Mouse (Mus musculus) small intestine, adult 2 months (tissue): ENCODE measurements at regions not wholly inside any gene's neighbourhood (a gene's known extent, or its start where the extent isn't known, plus 50 kb on each side); places are given as distances from the start of the nearest gene placed in this dataset.

Source experiments
- H3K27ac ChIP-seq: fragments of 200-500 bp; 2 replicates; pipeline ENCODE4 v1.5.1; 2012; ENCODE audit warnings: low read depth, low read length, control low read depth, inconsistent platforms; ENCODE audit not compliant: insufficient read depth
- H3K27me3 ChIP-seq: fragments of 200-500 bp; 2 replicates; pipeline ENCODE4 v1.6.1; 2012; ENCODE audit warnings: mild to moderate bottlenecking, moderate library complexity, low read length, inconsistent platforms; ENCODE audit not compliant: control insufficient read depth, insufficient read depth
- H3K36me3 ChIP-seq: fragments of 200-500 bp; 2 replicates; pipeline ENCODE4 v1.6.1; 2012; ENCODE audit warnings: mild to moderate bottlenecking, low read length, control low read depth, inconsistent platforms; ENCODE audit not compliant: control insufficient read depth, insufficient read depth
- H3K4me1 ChIP-seq: fragments of 200-500 bp; 2 replicates; pipeline ENCODE4 v1.6.1; 2012; ENCODE audit warnings: low read length, inconsistent platforms, mixed read lengths; ENCODE audit not compliant: control insufficient read depth, insufficient read depth, insufficient read length
- H3K4me3 ChIP-seq: fragments of 200-500 bp; 2 replicates; pipeline ENCODE4 v1.5.1; 2012; ENCODE audit warnings: low read depth, mild to moderate bottlenecking, control low read depth, inconsistent platforms, low read length, moderate library complexity
- CTCF ChIP-seq: fragments of 200-500 bp; IDR thresholded peaks from 2 replicates; pipeline ENCODE4 v1.5.1; 2012; ENCODE audit warnings: low read depth, mild to moderate bottlenecking, control low read depth, inconsistent platforms, low read length, moderate library complexity, mixed read lengths; ENCODE audit not compliant: insufficient replicate concordance, insufficient read length; ENCODE audit errors: extremely low read depth
- POLR2A ChIP-seq: fragments of 200-500 bp; IDR thresholded peaks from 2 replicates; pipeline ENCODE4 v1.6.1; 2012; ENCODE audit warnings: low read depth, mild to moderate bottlenecking, control low read depth, inconsistent platforms, low read length, moderate library complexity
- WGBS: fragments of 180-500 bp; shearing (Covaris S2); methylation state at CpG from one replicate; pipeline ENCODE4 v1.1.7; 2018; 5-methylcytosine and 5-hydroxymethylcytosine counted together

GRCm38 (mm10) chr11:89185862-89186261, 112.2 kb downstream of the Gm525 start:
- 28% methylated on average over 6 of the region's 6 CpGs for WGBS
- Histone ChIP-seq H3K27me3 (no peaks in the 10 kb centered on the region), H3K27ac (no peak overlapping the region), H3K4me1 (no peaks in the 10 kb centered on the region), H3K4me3 (no peak overlapping the region), H3K36me3 (no peaks in the 10 kb centered on the region)
- no peak for TF ChIP-seq CTCF
- no peak for TF ChIP-seq POLR2A

- no peaks in the 10 kb centered on the region for H3K4me1 ChIP-seq
- 83% methylated on average over 5 of the region's 5 CpGs for WGBS
- H3K27ac ChIP-seq = no peak overlapping the region
- H3K36me3 ChIP-seq = no peaks in the 10 kb centered on the region
- H3K27me3 ChIP-seq = no peaks in the 10 kb centered on the region
- no peak overlapping the region for H3K4me3 ChIP-seq
- TF ChIP-seq POLR2A = no peak
- no peak for TF ChIP-seq CTCF
Observed at GRCm38 (mm10) chr11:89181471-89181870, 107.8 kb downstream of the Gm525 start.

- no peak overlapping the region for H3K27ac ChIP-seq
- H3K4me1 ChIP-seq = no peaks in the 10 kb centered on the region
- WGBS = 92% methylated on average over 7 of the region's 7 CpGs
- no peaks in the 10 kb centered on the region for H3K27me3 ChIP-seq
- no peaks in the 10 kb centered on the region for H3K36me3 ChIP-seq
- TF ChIP-seq POLR2A (no peak), CTCF (no peak)
- H3K4me3 ChIP-seq = no peak overlapping the region
Observed at GRCm38 (mm10) chr11:89178436-89178835, 104.8 kb downstream of the Gm525 start.

GRCm38 (mm10) chr11:89175511-89175910, 101.9 kb downstream of the Gm525 start:
- no peak overlapping the region for H3K4me3 ChIP-seq
- H3K4me1 ChIP-seq = no peaks in the 10 kb centered on the region
- no peaks in the 10 kb centered on the region for H3K27me3 ChIP-seq
- TF ChIP-seq POLR2A = no peak
- no peak for TF ChIP-seq CTCF
- no peak overlapping the region for H3K27ac ChIP-seq
- H3K36me3 ChIP-seq = no peaks in the 10 kb centered on the region
- WGBS = 12% methylated on average over 9 of the region's 9 CpGs

GRCm38 (mm10) chr11:89174967-89175366, 101.3 kb downstream of the Gm525 start:
- H3K27me3 ChIP-seq = no peaks in the 10 kb centered on the region

GRCm38 (mm10) chr11:89165278-89165677, 91.6 kb downstream of the Gm525 start:
- 12% methylated on average over 6 of the region's 6 CpGs for WGBS

More at GRCm38 (mm10) chr11:89174967-89175366, 101.3 kb downstream of the Gm525 start:
- Histone ChIP-seq H3K4me1 (no peaks in the 10 kb centered on the region), H3K4me3 (no peak overlapping the region), H3K27ac (no peak overlapping the region), H3K36me3 (no peaks in the 10 kb centered on the region)
- 42% methylated on average over 6 of the region's 6 CpGs for WGBS
- TF ChIP-seq CTCF (no peak), POLR2A (no peak)

GRCm38 (mm10) chr11:89153466-89154406, 80.1 kb downstream of the Gm525 start:
- H3K36me3 ChIP-seq = no peaks in the 10 kb centered on the region
- no peak overlapping the region for H3K27ac ChIP-seq
- no peak overlapping the region for H3K4me3 ChIP-seq
- 61% methylated on average over 13 of the region's 13 CpGs for WGBS
- H3K4me1 ChIP-seq = no peaks in the 10 kb centered on the region
- H3K27me3 ChIP-seq = no peaks in the 10 kb centered on the region
- TF ChIP-seq POLR2A = no peak
- TF ChIP-seq CTCF = no peak

More at GRCm38 (mm10) chr11:89165278-89165677, 91.6 kb downstream of the Gm525 start:
- Histone ChIP-seq H3K4me3 (no peak overlapping the region), H3K27ac (no peak overlapping the region), H3K27me3 (no peaks in the 10 kb centered on the region), H3K4me1 (peaks cover 2% of the 10 kb centered on the region; the same call in 1 of the 2 replicates), H3K36me3 (no peaks in the 10 kb centered on the region)
- TF ChIP-seq CTCF (peak; percentile 96; the same call in 1 of the 2 replicates), POLR2A (no peak)
